Mouse (Mus musculus) lung, postnatal 0 days (tissue): ENCODE data around the gene Ldb1. TPM values are rescaled to one million over a fixed set of nuclear protein-coding genes. Genes with fewer than 3 reads are reported as not detected.

Source experiments
- ATAC-seq: fragments of 200-750 bp; cut with Nextera tagmentation; 2 replicates; pipeline ENCODE4 v1.8.0; 2017; ENCODE audit warnings: moderate library complexity
- DNase-seq: peaks from one replicate; pipeline ENCODE4 v3.0.0-alpha.2; 2016; ENCODE audit warnings: low spot score
- H3K27ac ChIP-seq: fragments of 300-500 bp; sonication (generic); 2 replicates; pipeline ENCODE4 v1.5.1; 2014; ENCODE audit warnings: antibody characterized with exemption, mild to moderate bottlenecking, low read length, mixed read lengths
- H3K27me3 ChIP-seq: fragments of 300-500 bp; sonication (generic); replicated peaks from 2 replicates; pipeline ENCODE4 v1.6.1; 2014; ENCODE audit warnings: low read length, mixed read lengths; ENCODE audit not compliant: insufficient read depth
- H3K36me3 ChIP-seq: fragments of 300-500 bp; sonication (generic); 2 replicates; pipeline ENCODE4 v1.6.1; 2014; ENCODE audit warnings: low read length, mixed read lengths; ENCODE audit not compliant: insufficient read depth
- H3K4me1 ChIP-seq: fragments of 300-500 bp; sonication (generic); 2 replicates; pipeline ENCODE4 v1.6.1; 2014; ENCODE audit warnings: antibody characterized with exemption, low read depth, low read length, mixed read lengths; ENCODE audit not compliant: insufficient read depth
- H3K4me2 ChIP-seq: fragments of 300-500 bp; sonication (generic); replicated peaks from 2 replicates; pipeline ENCODE4 v1.6.1; 2014; ENCODE audit warnings: low read depth, mild to moderate bottlenecking, low read length, moderate library complexity, mixed read lengths
- H3K4me3 ChIP-seq: fragments of 300-500 bp; sonication (generic); 2 replicates; pipeline ENCODE4 v1.5.1; 2014; ENCODE audit warnings: low read depth, low read length
- H3K9ac ChIP-seq: fragments of 300-500 bp; sonication (generic); replicated peaks from 2 replicates; pipeline ENCODE4 v1.6.1; 2014; ENCODE audit warnings: low read depth, mild to moderate bottlenecking
- H3K9me3 ChIP-seq: fragments of 300-500 bp; sonication (generic); 2 replicates; pipeline ENCODE4 v1.6.1; 2016; ENCODE audit warnings: low read length, mixed read lengths
- CTCF ChIP-seq: IDR thresholded peaks from 2 replicates; pipeline ENCODE4 v1.5.1; 2016; ENCODE audit warnings: antibody characterized with exemption, mild to moderate bottlenecking
- EP300 ChIP-seq: IDR thresholded peaks from 2 replicates; pipeline ENCODE4 v1.6.1; 2016; ENCODE audit warnings: antibody characterized with exemption, mild to moderate bottlenecking, control low read depth
- WGBS: fragments of 180-500 bp; shearing (Covaris S2); extraction: QIAGEN DNeasy Blood & Tissue Kit; methylation state at CpG from one replicate; pipeline ENCODE4 v1.1.7; 2014; 5-methylcytosine and 5-hydroxymethylcytosine counted together
- polyA plus RNA-seq: library from polyadenylated mRNA; unstranded; fragments of >200 nt; fragmentation: Nextera tagmentation; extraction: Ambion mirVana; gene quantifications from 2 replicates; pipeline ENCODE4 v1.2.1, GENCODE M21; 2015

The Ldb1 gene
- polyA plus RNA-seq, 1 experiment from 2014 or later: 107 TPM

DNA sequence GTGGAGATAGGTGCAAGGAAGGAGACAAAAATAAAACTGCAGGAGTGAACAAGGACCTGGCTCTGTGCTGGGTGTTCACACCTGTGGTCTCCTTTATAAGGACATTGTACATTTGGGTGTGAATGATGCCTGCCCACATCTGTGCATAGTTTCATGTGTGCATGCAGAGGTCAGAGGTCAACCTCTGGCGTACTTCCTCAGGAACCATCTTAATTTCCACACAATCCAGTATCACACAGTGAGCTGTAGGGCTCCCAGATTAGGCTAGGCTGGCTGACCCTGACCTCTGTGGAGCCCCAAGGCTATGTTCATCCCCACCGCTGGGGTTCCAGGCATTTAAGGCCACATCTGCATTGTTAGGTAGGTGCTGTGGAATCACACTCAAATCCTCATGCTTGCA is 2.4 kb upstream of the Ldb1 start:
- Histone ChIP-seq H3K9me3 (no peaks in the 10 kb centered on the region), H3K4me2 (no peak overlapping the region), H3K4me1 (peaks cover 21% of the 10 kb centered on the region; the same call in 1 of the 2 replicates), H3K36me3 (no peaks in the 10 kb centered on the region), H3K27me3 (no peaks in the 10 kb centered on the region), H3K27ac (no peak overlapping the region; the same call in 1 of the 2 replicates), H3K9ac (no peak overlapping the region), H3K4me3 (no peak overlapping the region)
- no peak for DNase-seq
- no peak for ATAC-seq
- TF ChIP-seq CTCF (no peak), EP300 (no peak)
- 61% methylated on average over 2 of the region's 2 CpGs for WGBS

DNA sequence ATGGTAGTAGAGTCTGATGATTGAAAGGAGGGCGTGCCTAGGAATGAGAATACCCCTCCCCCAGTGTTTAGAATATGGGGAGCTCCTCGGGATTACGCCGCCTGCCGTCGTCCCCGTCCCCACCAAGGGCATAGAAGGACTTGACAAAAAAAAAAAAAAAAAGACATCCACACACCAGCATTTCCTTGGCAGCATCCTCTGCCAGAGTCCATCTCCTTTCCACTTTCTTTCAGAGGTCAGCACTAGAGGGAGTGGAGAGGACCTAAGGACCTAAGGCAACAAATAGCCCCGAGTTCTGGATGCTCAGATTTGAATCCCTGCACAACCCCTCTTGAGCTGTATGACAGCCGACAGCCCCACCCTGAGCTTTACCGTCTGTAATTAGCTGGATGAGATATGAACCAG is 1.6 kb upstream of the Ldb1 start:
- TF ChIP-seq CTCF (peak; percentile 57), EP300 (no peak)
- H3K4me3 ChIP-seq: 0 out of 2 replicates have a peak overlapping the region, but pooled peaks have one; percentile 95
- H3K4me2 ChIP-seq: peak overlapping the region; percentile 93; the same call in 1 of the 2 replicates
- no peaks in the 10 kb centered on the region for H3K36me3 ChIP-seq
- WGBS: 2% methylated on average over 10 of the region's 10 CpGs
- no peak overlapping the region for H3K9ac ChIP-seq
- H3K27me3 ChIP-seq: no peaks in the 10 kb centered on the region
- no peaks in the 10 kb centered on the region for H3K9me3 ChIP-seq
- ATAC-seq: no peak
- peaks cover 26% of the 10 kb centered on the region; the same call in 1 of the 2 replicates for H3K4me1 ChIP-seq
- peak; percentile 77 for DNase-seq
- peak overlapping the region; percentile 98 for H3K27ac ChIP-seq

DNA sequence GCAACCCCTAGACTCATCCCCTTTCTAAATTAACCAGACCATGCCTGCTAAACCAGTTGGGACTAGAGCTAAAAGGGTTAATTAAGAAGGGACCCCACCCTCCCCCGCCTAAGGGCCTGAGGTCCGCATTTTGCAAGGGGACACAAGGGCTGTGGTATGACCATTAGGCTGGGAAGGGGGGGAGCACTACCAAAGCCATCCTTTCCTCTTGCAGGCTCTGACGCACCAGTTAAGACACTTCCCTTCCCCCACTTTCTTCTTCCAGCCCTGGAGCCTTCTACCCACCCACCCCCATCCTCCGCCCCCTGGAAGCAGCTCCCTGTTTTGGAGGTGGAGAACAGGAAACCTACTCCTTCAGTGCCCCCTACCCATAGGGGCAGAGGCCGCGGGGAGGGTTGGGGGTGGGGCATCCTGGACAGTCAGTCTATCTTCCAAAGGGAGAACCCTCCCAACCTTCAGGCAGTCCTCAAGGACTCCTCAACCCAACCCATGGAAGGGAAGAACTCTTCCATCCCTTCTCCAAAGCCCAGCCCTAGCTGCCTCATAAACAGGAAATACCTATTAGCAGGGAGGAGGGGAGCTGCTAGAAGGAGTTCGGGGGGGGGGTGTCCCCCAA is 790 bp upstream of the Ldb1 start:
- DNase-seq (peak; percentile 98), ATAC-seq (peak; percentile 76)
- Histone ChIP-seq H3K4me3 (peak overlapping the region; percentile 95), H3K27ac (peak overlapping the region; percentile 98), H3K4me2 (peak overlapping the region; percentile 93), H3K27me3 (no peaks in the 10 kb centered on the region), H3K9ac (peak overlapping the region; percentile 86), H3K4me1 (peaks cover 34% of the 10 kb centered on the region; the same call in 1 of the 2 replicates), H3K9me3 (no peaks in the 10 kb centered on the region), H3K36me3 (no peaks in the 10 kb centered on the region)
- 2% methylated on average over 7 of the region's 7 CpGs for WGBS
- no peak for TF ChIP-seq CTCF
- TF ChIP-seq EP300: no peak; the same call in 1 of the 2 replicates

DNA sequence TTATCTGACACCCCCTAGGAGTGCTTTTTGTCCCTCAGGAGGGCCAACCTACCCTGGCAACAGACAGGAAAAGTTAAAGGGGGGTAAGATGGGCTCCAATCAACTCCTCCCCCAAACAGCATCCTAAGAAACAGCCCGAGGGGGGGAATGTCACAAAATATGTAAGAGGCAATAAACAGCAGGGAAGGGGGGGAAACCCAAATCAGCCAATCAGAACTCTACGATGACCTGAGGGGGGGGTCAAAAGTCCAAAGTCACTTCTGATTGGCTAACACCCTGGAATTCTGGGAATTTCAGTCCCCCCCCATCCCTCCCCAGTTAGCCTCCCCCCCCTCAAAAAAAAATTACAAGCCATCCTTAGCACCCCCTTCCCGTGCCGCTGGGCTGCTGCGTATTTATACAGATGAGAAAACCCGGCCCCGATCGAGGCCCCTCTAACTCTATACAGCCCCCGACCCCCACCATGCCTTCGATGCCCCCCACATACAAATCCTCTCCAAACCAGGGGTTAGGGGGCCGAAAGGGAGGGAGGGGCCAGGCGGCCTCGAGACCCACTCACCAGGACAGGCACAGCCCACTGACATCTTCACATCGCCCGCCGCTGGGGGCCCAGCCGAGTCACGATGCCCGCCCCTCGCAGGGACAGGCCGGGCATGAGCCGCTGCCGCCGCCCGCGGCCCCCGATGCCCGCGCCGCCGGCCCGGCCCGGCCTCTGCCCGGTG is 582 bp downstream of the Ldb1 start, which contains the start of gene Pprc1:
TSS of gene Pprc1 (plus strand) at position 616 of the 722 bp plus-strand sequence.
- H3K36me3 ChIP-seq: no peaks in the 10 kb centered on the region
- H3K4me2 ChIP-seq: peak within 1 kb of the TSS; percentile 93
- H3K27me3 ChIP-seq: no peaks in the 10 kb centered on the region
- ATAC-seq (no peak), DNase-seq (peak; percentile 88)
- H3K9ac ChIP-seq: peak within 1 kb of the TSS; percentile 86
- peak within 1 kb of the TSS; percentile 98 for H3K27ac ChIP-seq
- H3K9me3 ChIP-seq: no peaks in the 10 kb centered on the region
- TF ChIP-seq EP300: no peak
- peaks cover 39% of the 10 kb centered on the region; the same call in 1 of the 2 replicates for H3K4me1 ChIP-seq
- H3K4me3 ChIP-seq: peak within 1 kb of the TSS; percentile 95
- 0% methylated on average over 22 of the region's 34 CpGs for WGBS

DNA sequence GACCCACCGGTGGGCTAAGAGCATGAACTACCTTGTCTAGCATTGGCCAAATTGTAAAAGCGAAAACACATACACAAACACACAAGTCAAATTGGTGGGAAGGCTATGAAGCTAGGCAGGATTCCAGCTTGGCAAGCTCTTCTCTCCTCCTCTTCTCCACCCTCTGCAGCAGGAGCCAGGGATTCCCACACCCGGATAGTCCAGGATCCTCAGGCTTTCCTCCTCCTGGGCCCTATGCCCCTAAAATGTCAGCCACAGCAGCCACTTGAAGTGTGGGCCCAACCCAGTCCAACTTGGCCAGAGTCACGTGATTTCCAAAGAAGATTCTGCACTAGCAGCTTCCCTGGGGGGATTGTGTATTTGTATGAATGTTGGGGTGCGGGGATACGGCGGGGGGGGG is 1.6 kb downstream of the Ldb1 start:
- peak overlapping the region; percentile 93 for H3K4me2 ChIP-seq
- peak overlapping the region; percentile 95 for H3K4me3 ChIP-seq
- DNase-seq: peak; percentile 30
- no peaks in the 10 kb centered on the region for H3K27me3 ChIP-seq
- peaks cover 42% of the 10 kb centered on the region; the same call in 1 of the 2 replicates for H3K4me1 ChIP-seq
- no peak for ATAC-seq
- no peak overlapping the region for H3K9ac ChIP-seq
- no peak for TF ChIP-seq CTCF
- no peak for TF ChIP-seq EP300
- no peaks in the 10 kb centered on the region for H3K36me3 ChIP-seq
- no peaks in the 10 kb centered on the region for H3K9me3 ChIP-seq
- 39% methylated on average over 7 of the region's 7 CpGs for WGBS
- peak overlapping the region; percentile 98 for H3K27ac ChIP-seq

DNA sequence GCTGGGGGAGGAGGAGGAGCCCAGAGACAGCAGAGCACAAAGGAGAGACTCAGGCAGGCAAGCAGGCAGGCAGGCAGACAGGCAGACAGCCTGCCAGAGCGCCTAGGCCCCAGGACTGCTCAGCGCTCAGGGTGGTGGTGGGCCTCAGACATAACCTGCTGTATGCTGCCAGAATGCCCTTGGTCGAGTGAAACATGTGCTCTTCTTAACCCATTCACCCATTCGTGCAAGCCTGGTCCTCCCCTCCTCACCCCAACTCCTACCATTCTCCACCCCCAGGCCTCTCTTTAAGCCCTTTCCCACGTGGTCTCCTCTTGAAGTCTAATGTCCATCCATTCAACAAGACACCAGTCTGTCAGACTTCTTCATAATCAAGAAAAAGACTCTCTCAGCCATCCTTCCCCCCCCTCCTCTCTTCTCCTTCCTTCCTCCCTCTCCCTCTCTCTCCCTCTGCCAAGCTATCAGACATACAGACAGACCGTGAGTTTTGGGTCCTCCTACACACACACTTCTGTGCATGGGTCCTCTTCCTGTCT is 2.5 kb downstream of the Ldb1 start:
- H3K4me1 ChIP-seq: peaks cover 50% of the 10 kb centered on the region; the same call in 1 of the 2 replicates
- WGBS: 3% methylated on average over 5 of the region's 6 CpGs

More for the DNA sequence above, 2.5 kb downstream of the Ldb1 start:
- no peaks in the 10 kb centered on the region for H3K27me3 ChIP-seq
- H3K4me2 ChIP-seq: peak overlapping the region; percentile 93
- no peaks in the 10 kb centered on the region for H3K9me3 ChIP-seq
- peak overlapping the region; percentile 98 for H3K27ac ChIP-seq
- H3K36me3 ChIP-seq: no peaks in the 10 kb centered on the region
- H3K9ac ChIP-seq: no peak overlapping the region
- DNase-seq: peak; percentile 38
- TF ChIP-seq CTCF (no peak), EP300 (no peak)
- ATAC-seq: no peak
- H3K4me3 ChIP-seq: peak overlapping the region; percentile 95; the same call in 1 of the 2 replicates
